Comparison of ENCODE assay signal across 11 mouse cellular contexts in genomic region chr11:119035094-119035685, GRCm38 (mm10). TPM values are rescaled to one million over a fixed set of nuclear protein-coding genes. Genes with fewer than 3 reads are reported as not detected.
A peak's percentile ranks its signal among the peaks of the same experiment; 100 is the strongest.
DNase-seq lines count a peak whose midpoint lies in the region; ATAC-seq and TF ChIP-seq lines count a peak whose summit lies in the region.
"Had no signal": no experiment of that assay in that cellular context is flagged by ENCODE, and none has a peak within 500 bp of the region (broad histone marks: within the 10 kb centered on the region; RNA-seq: fewer than 3 reads in every experiment).

No protein-coding gene starts in this region.

- H3K9ac ChIP-seq in kidney, embryonic 15.5 days, result 0 out of 2 replicates have a peak overlapping the region, but pooled peaks have one; percentile 21
- H3K9ac ChIP-seq in forebrain, embryonic 12.5 days, result no peak overlapping the region
- H3K9ac ChIP-seq in hindbrain, postnatal 0 days (replicated peaks; ENCODE audit: low read length), result no peak overlapping the region
- no peak overlapping the region for H3K9ac ChIP-seq in midbrain, postnatal 0 days (replicated peaks; ENCODE audit: low read length, poor library complexity, severe bottlenecking)
- H3K9ac ChIP-seq: liver, embryonic 13.5 days had no signal

- no peaks in the 10 kb centered on the region for H3K9me3 ChIP-seq in kidney, embryonic 15.5 days (replicated peaks)
- no peaks in the 10 kb centered on the region for H3K9me3 ChIP-seq in forebrain, embryonic 12.5 days
- no peaks in the 10 kb centered on the region for H3K9me3 ChIP-seq in hindbrain, postnatal 0 days (ENCODE audit: low read length)
- H3K9me3 ChIP-seq in midbrain, postnatal 0 days (ENCODE audit: low read length), result no peaks in the 10 kb centered on the region
- H3K9me3 ChIP-seq: liver, embryonic 13.5 days had no signal

- peaks cover 18% of the 10 kb centered on the region for H3K36me3 ChIP-seq in kidney, embryonic 15.5 days
- H3K36me3 ChIP-seq in forebrain, embryonic 12.5 days (replicated peaks), result peaks cover 18% of the 10 kb centered on the region
- peaks cover 13% of the 10 kb centered on the region; the same call in 1 of the 2 replicates for H3K36me3 ChIP-seq in hindbrain, postnatal 0 days (ENCODE audit: insufficient read depth, low read length)
- H3K36me3 ChIP-seq in midbrain, postnatal 0 days (ENCODE audit: insufficient read depth, low read length), result peaks cover 14% of the 10 kb centered on the region
- peaks cover 7% of the 10 kb centered on the region for H3K36me3 ChIP-seq in thymus, adult 2 months (ENCODE audit: control insufficient read depth, insufficient read depth, low read length)

- ATAC-seq in kidney, embryonic 15.5 days (replicated peaks; ENCODE audit: low FRiP score), result no peak
- ATAC-seq in forebrain, embryonic 12.5 days (ENCODE audit: low FRiP score), result no peak
- ATAC-seq in hindbrain, postnatal 0 days, result no peak
- no peak for ATAC-seq in midbrain, postnatal 0 days (ENCODE audit: low FRiP score)

- H3K4me1 ChIP-seq in kidney, embryonic 15.5 days, result peaks cover 61% of the 10 kb centered on the region
- H3K4me1 ChIP-seq in forebrain, embryonic 12.5 days, result peaks cover 63% of the 10 kb centered on the region
- peaks cover 8% of the 10 kb centered on the region for H3K4me1 ChIP-seq in hindbrain, postnatal 0 days (ENCODE audit: insufficient read depth, low read length)
- H3K4me1 ChIP-seq in midbrain, postnatal 0 days (ENCODE audit: insufficient read depth, low read length), result peaks cover 21% of the 10 kb centered on the region; the same call in 1 of the 2 replicates
- peaks cover 10% of the 10 kb centered on the region for H3K4me1 ChIP-seq in thymus, adult 2 months (replicated peaks; ENCODE audit: control insufficient read depth, insufficient read depth, low read length)

- no peak for TF ChIP-seq POLR2A in thymus, adult 2 months (IDR thresholded peaks at IDR 0.05; ENCODE audit: control insufficient read depth, extremely low read depth, insufficient read depth, low read length, poor library complexity)

- no peak overlapping the region for H3K27ac ChIP-seq in kidney, embryonic 15.5 days
- no peak overlapping the region for H3K27ac ChIP-seq in forebrain, embryonic 12.5 days
- no peak overlapping the region for H3K27ac ChIP-seq in hindbrain, postnatal 0 days
- no peak overlapping the region for H3K27ac ChIP-seq in midbrain, postnatal 0 days (ENCODE audit: low read depth, low read length)
- no peak overlapping the region for H3K27ac ChIP-seq in thymus, adult 2 months (ENCODE audit: control insufficient read depth, insufficient read depth, low read length)
- H3K27ac ChIP-seq: liver, embryonic 13.5 days had no signal

- no peak overlapping the region for H3K4me2 ChIP-seq in kidney, embryonic 15.5 days
- peak overlapping the region; percentile 45; the same call in 1 of the 2 replicates for H3K4me2 ChIP-seq in forebrain, embryonic 12.5 days
- H3K4me2 ChIP-seq in hindbrain, postnatal 0 days (ENCODE audit: low read depth, low read length), result peak overlapping the region; percentile 5; the same call in 1 of the 2 replicates
- H3K4me2 ChIP-seq in midbrain, postnatal 0 days (ENCODE audit: low read depth, low read length, poor library complexity, severe bottlenecking), result peak overlapping the region; percentile 15; the same call in 1 of the 2 replicates

- no peak for TF ChIP-seq CTCF in hindbrain, postnatal 0 days (IDR thresholded peaks at IDR 0.05; ENCODE audit: low read depth)
- TF ChIP-seq CTCF in midbrain, postnatal 0 days (IDR thresholded peaks at IDR 0.05), result no peak
- no peak for TF ChIP-seq CTCF in thymus, adult 2 months (IDR thresholded peaks at IDR 0.05; ENCODE audit: borderline replicate concordance, control insufficient read depth, extremely low read depth, insufficient read depth, low read length, poor library complexity)

- H3K27me3 ChIP-seq in kidney, embryonic 15.5 days, result peaks cover 69% of the 10 kb centered on the region
- H3K27me3 ChIP-seq in forebrain, embryonic 12.5 days, result peaks cover 60% of the 10 kb centered on the region
- peaks cover 17% of the 10 kb centered on the region for H3K27me3 ChIP-seq in hindbrain, postnatal 0 days (ENCODE audit: insufficient read depth, low read length)
- peaks cover 16% of the 10 kb centered on the region for H3K27me3 ChIP-seq in midbrain, postnatal 0 days (ENCODE audit: insufficient read depth, low read length)
- peaks cover 3% of the 10 kb centered on the region for H3K27me3 ChIP-seq in thymus, adult 2 months (ENCODE audit: control insufficient read depth, insufficient read depth, low read length)

- WGBS in kidney, embryonic 15.5 days, result 3% methylated on average over 21 of the region's 21 CpGs
- 2% methylated on average over 21 of the region's 21 CpGs for WGBS in forebrain, embryonic 12.5 days
- 6% methylated on average over 21 of the region's 21 CpGs for WGBS in hindbrain, postnatal 0 days
- WGBS in midbrain, postnatal 0 days, result 7% methylated on average over 21 of the region's 21 CpGs
- 18% methylated on average over 21 of the region's 21 CpGs for WGBS in thymus, adult 2 months

- 0 out of 2 replicates have a peak overlapping the region, but pooled peaks have one; percentile 8 for H3K4me3 ChIP-seq in kidney, embryonic 15.5 days (replicated peaks)
- H3K4me3 ChIP-seq in forebrain, embryonic 12.5 days (replicated peaks), result peak overlapping the region; percentile 19
- H3K4me3 ChIP-seq in hindbrain, postnatal 0 days (ENCODE audit: low read length), result no peak overlapping the region
- no peak overlapping the region; the same call in 1 of the 2 replicates for H3K4me3 ChIP-seq in midbrain, postnatal 0 days (ENCODE audit: low read depth, low read length)
- no peak overlapping the region for H3K4me3 ChIP-seq in thymus, adult 2 months (ENCODE audit: control insufficient read depth, insufficient read depth, low read length)
- H3K4me3 ChIP-seq: liver, embryonic 13.5 days had no signal

- DNase-seq in kidney, adult 11 months, result no peak
- no peak for DNase-seq in hindbrain, postnatal 0 days (ENCODE audit: low spot score)
- no peak for DNase-seq in midbrain, postnatal 0 days (ENCODE audit: low spot score)
- DNase-seq in thymus, adult 2 months, result no peak
- DNase-seq in MN1 (ENCODE audit: low spot score), result no peak
- DNase-seq: cerebellum, adult 8-10 months; liver, embryonic 13.5 days; thymus, postnatal 14 days had no signal

RNA-seq across cellular contexts. Expression of gene Cbx8, which starts 5.6 kb away (rescaled TPM):
- 9.8 and 10.3 TPM in 2 replicates for polyA plus RNA-seq in kidney, embryonic 15.5 days (2015; fragmentation: Nextera tagmentation; extraction: Ambion mirVana)
- polyA plus RNA-seq in forebrain, embryonic 12.5 days (2016; fragmentation: Nextera tagmentation; extraction: Ambion mirVana), result 11.5 and 11.7 TPM in 2 replicates
- total RNA-seq in hindbrain, postnatal 0 days (2014; rRNA removed), result 10.0 and 11.4 TPM in 2 replicates
- polyA plus RNA-seq in hindbrain, postnatal 0 days (2015; fragmentation: Nextera tagmentation; extraction: Ambion mirVana), result 6.5 and 7.6 TPM in 2 replicates
- 14.9 and 15.5 TPM in 2 replicates for total RNA-seq in midbrain, postnatal 0 days (2014; rRNA removed)
- 6.8 and 7.6 TPM in 2 replicates for polyA plus RNA-seq in midbrain, postnatal 0 days (2015; fragmentation: Nextera tagmentation; extraction: Ambion mirVana)
- 8.1 and 8.2 TPM in 2 replicates for polyA plus RNA-seq in thymus, adult 2 months (2012; rRNA removed)

RNA-seq across cellular contexts. Expression of gene Cbx2, which starts 12.4 kb away (rescaled TPM):
- 38.9 and 40.7 TPM in 2 replicates for polyA plus RNA-seq in kidney, embryonic 15.5 days (2015; fragmentation: Nextera tagmentation; extraction: Ambion mirVana)
- 84.2 and 89.3 TPM in 2 replicates for polyA plus RNA-seq in forebrain, embryonic 12.5 days (2016; fragmentation: Nextera tagmentation; extraction: Ambion mirVana)
- 14.6 and 18.9 TPM in 2 replicates for total RNA-seq in hindbrain, postnatal 0 days (2014; rRNA removed)
- 7.0 and 7.4 TPM in 2 replicates for polyA plus RNA-seq in hindbrain, postnatal 0 days (2015; fragmentation: Nextera tagmentation; extraction: Ambion mirVana)
- 9.6 and 10.6 TPM in 2 replicates for total RNA-seq in midbrain, postnatal 0 days (2014; rRNA removed)
- polyA plus RNA-seq in midbrain, postnatal 0 days (2015; fragmentation: Nextera tagmentation; extraction: Ambion mirVana), result 5.6 and 6.7 TPM in 2 replicates
- polyA plus RNA-seq in thymus, adult 2 months (2012; rRNA removed), result 20.6 and 22.5 TPM in 2 replicates

RNA-seq across cellular contexts. Expression of gene Enpp7, which starts 47.2 kb away (rescaled TPM):
- not detected in 2 replicates for polyA plus RNA-seq in kidney, embryonic 15.5 days (2015; fragmentation: Nextera tagmentation; extraction: Ambion mirVana)
- not detected in 2 replicates for polyA plus RNA-seq in forebrain, embryonic 12.5 days (2016; fragmentation: Nextera tagmentation; extraction: Ambion mirVana)
- not detected in 2 replicates for total RNA-seq in hindbrain, postnatal 0 days (2014; rRNA removed)
- polyA plus RNA-seq in hindbrain, postnatal 0 days (2015; fragmentation: Nextera tagmentation; extraction: Ambion mirVana), result not detected in 2 replicates
- not detected in 2 replicates for total RNA-seq in midbrain, postnatal 0 days (2014; rRNA removed)
- not detected in 2 replicates for polyA plus RNA-seq in midbrain, postnatal 0 days (2015; fragmentation: Nextera tagmentation; extraction: Ambion mirVana)
- 0.11 and 0.17 TPM in 2 replicates for polyA plus RNA-seq in thymus, adult 2 months (2012; rRNA removed)
- total RNA-seq: adrenal gland, adult 2 months had no signal
- polyA plus RNA-seq: adrenal gland, adult 2 months; liver, embryonic 13.5 days had no signal

RNA-seq across cellular contexts. Expression of gene Cbx4, which starts 50.8 kb away (rescaled TPM):
- polyA plus RNA-seq in kidney, embryonic 15.5 days (2015; fragmentation: Nextera tagmentation; extraction: Ambion mirVana), result 8.6 and 9.9 TPM in 2 replicates
- polyA plus RNA-seq in forebrain, embryonic 12.5 days (2016; fragmentation: Nextera tagmentation; extraction: Ambion mirVana), result 12.7 and 14.5 TPM in 2 replicates
- 33.6 and 41.3 TPM in 2 replicates for total RNA-seq in hindbrain, postnatal 0 days (2014; rRNA removed)
- 22.4 and 23.7 TPM in 2 replicates for polyA plus RNA-seq in hindbrain, postnatal 0 days (2015; fragmentation: Nextera tagmentation; extraction: Ambion mirVana)
- total RNA-seq in midbrain, postnatal 0 days (2014; rRNA removed), result 48.6 and 53.4 TPM in 2 replicates
- polyA plus RNA-seq in midbrain, postnatal 0 days (2015; fragmentation: Nextera tagmentation; extraction: Ambion mirVana), result 30.5 TPM in 2 replicates
- 54.7 and 56.8 TPM in 2 replicates for polyA plus RNA-seq in thymus, adult 2 months (2012; rRNA removed)

Comparison
In these comparisons a context has a peak if more than half of its experiments do, and no peak if none do; other contexts are left out.
1. H3K4me3 ChIP-seq: peak in kidney, embryonic 15.5 days (single experiment) and forebrain, embryonic 12.5 days (single experiment); none in hindbrain, postnatal 0 days (single experiment), midbrain, postnatal 0 days (single experiment) and thymus, adult 2 months (single experiment).